Mouse (Mus musculus): Measurements from ENCODE around the gene Dlx1.

DNA sequence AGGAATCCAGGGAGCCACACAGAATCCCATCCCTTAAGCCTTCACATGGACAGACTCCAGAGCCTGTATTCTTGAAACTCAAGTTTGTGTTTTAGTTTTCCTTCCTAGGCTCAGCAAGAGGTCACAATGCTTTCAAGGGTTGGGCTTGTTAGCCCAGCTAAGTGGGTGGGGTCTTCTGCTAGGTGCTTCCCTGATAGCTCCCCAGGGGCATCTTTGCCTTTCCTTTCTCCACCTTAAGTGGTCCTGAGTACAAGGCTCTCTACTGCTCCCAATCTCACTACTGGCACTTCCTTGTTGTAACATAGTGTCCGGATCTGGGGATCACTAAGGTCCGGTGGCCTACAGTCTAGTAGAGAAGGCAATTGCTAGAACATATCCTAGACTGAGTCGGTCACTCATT lies 22.4 kb downstream of the Dlx1 start:
- TF ChIP-seq CTCF (IDR thresholded peaks at IDR 0.05; ENCODE audit: low read depth, low read length) = no peak
- no peak for TF ChIP-seq POLR2A (IDR thresholded peaks at IDR 0.05; ENCODE audit: borderline replicate concordance, low read depth, low read length)

Measured in bone marrow macrophage, adult 2 months (primary cell).